Mouse (Mus musculus) kidney, adult 8-10 months (tissue): Measurements from ENCODE around the gene Cer1.

Source experiments
- DNase-seq, 2 experiments: peaks; one replicate each; pipeline ENCODE4 v3.0.0; 2022

The Cer1 gene

DNA sequence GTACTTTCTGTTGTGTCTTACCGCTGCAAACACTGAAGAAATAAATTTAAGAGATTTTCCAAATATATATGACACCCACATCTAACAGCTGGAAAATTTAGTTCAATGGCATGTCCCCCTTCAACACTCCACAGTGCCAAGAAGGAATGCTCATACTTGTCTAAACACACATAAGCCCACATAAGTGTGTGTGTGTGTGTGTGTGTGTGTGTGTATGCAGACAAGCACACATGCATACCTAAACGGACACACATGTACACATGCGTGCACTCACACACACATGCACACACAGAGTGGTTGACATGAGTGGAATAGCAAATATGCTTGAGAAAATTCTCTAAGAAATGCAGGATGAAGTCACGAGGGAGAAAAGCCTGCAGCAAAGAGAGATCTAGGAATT, 12.4 kb downstream of the Cer1 start:
- DNase-seq: no peak

DNA sequence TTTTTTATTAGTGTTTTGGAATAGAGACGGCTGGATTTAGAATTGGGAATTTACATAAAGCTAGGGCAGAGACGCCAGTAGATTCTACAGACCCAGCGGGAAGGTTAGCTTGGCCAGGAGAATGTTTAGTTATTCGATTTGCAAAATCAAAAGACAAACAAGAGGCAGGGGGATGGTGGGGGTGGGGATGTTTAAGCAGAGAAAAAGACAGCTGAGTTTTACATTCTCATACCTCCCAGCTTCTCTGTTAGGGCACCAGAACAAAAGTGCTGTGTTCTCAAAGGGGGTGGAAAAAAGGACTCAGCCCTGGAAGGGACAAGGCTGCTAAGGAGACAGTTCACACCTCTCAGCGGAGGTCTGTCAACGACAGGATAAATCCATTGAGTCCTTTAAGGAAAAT, 12.8 kb downstream of the Cer1 start:
- DNase-seq: no peak

DNA sequence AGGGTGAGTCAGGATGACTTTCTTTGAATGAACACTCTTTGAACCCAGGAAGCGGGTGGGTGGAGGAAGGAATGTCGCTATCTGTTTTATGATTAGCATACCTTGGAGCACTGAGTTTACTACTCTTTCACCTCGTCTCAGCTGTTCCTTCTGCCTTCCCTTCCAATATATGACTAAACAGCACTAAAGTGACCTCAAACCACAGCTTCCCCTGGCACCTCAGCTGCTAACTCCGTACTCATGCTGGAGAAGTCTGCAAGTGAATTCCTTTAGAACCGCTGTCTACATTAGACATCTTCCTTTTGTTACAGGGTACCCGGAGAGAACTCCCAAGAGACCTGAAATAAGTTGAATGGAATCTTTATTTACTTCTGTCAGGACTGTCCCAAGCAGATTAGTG, 14.0 kb downstream of the Cer1 start:
- no peak for DNase-seq

DNA sequence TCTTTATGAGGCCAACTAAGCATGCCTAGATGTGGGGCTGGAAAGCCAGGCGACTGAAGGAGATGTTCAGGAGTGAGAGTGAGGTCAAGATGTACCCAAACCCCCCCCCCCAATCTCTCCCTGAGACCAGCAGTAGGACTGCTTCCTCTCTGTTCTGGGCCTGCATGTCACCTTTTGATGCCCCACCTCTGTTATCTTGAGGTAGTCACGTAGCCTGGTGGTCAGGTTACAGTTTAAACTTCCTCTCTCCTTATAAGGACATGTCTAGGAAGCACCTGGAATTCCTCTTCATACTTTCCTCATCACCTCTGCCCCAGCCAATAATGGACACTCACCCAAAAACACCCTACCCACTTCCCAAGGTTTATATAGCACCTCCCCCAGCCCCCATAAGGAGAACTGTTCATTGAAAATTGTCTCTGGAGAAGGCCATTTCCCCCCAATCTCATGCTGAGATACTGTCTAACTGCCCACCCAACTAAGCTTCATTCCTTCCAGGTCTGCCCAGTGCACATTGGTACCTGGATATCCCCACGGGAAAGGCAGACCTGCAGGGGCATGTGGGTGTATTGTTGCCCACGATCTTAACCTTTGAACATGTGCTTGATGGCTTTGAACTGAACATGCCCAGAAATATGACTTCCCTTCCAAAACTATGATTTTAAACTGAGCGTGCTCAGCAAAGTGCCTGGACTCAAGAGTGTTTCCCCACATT, 17.1 kb downstream of the Cer1 start:
- no peak for DNase-seq

DNA sequence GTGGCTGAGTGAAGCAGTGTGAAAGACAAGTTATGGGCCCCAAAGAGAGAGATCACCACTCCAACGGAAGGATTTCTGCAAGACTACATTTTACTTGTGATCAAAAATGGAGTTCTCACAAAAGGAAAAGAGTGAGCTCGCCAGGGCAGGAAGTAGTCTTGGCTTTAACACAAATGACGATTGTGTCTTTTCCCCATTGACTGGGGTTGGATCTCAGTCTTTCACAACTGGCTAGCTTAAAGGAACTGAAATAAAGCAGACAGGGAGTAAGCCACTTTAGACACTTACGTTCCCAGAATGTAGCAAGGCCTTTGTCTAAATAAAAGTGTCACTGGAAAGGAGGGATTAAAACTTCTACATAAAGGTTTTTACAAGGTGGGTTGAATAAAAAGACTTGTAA, 17.8 kb downstream of the Cer1 start:
- DNase-seq: no peak

DNA sequence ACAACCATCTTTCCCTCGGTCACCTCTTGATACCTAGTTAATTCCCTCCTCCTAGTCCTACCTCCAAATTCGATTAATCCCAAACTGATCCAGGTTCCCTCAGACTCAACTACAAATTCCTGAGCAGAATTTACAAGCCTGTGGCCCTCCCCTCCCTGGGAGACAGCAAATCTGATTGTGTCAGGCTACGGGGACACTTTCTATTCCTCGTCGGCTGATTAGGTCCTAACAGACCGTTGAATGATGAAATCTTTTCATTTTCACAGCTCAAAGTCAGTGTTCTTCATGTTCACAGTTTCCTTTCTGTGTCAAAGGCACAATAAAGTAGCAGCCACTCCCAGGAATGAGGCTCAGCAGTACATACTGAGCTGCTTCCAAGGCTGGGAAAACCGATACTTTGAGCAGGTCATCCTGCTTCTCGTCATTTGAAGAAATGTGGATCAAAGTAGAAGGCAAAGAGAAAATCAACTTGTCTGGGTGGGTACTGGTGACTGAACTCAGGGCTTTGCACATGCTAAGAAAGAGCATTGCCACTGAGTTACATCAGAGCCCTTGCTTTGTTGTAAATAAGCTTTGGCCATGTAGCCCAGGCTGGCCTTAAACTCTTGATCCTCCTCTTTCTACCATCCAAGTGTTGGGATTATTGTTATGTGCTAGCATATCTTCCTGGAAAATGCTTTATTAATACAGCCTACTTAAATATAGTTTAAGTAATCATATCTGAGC, 19.8 kb downstream of the Cer1 start:
- DNase-seq: no peak

DNA sequence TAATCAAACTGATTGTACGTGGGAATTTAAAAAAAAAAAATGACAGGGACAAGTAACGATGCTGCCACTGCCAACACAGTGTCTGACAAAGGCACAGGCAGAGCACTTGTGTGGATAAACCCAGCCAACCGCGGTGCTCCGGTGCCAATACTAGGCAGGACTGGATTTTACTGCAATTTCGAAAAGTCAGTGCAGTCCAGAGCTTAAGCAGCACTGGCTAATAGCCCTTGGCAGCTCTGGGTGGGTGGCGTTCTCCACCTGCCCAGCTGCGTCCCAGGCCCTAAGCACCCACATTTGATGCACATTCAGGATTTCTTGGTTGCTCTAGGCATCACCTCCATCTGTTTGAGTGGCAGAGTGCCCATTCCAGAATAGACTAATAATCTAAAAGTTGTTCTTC, 21.6 kb downstream of the Cer1 start:
- DNase-seq: no peak

DNA sequence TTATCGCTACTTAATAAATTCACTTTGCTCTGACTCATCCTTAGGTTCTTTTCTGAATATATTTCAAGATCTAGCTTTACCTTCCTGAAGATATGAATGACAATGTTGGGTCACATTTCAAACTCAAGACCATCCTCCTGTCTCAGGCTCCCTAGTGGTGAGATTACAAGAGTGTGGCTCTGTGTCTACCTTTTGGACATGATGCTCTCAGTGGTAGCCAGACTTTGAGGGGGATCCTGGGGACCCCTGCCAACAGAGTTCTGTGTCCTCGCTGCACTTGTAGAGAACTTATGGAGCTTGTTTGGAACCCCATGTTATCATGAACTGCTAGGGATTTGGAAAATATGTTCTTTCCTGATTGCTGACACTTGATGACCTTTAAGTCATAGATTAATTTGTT, 23.5 kb downstream of the Cer1 start:
- no peak for DNase-seq

DNA sequence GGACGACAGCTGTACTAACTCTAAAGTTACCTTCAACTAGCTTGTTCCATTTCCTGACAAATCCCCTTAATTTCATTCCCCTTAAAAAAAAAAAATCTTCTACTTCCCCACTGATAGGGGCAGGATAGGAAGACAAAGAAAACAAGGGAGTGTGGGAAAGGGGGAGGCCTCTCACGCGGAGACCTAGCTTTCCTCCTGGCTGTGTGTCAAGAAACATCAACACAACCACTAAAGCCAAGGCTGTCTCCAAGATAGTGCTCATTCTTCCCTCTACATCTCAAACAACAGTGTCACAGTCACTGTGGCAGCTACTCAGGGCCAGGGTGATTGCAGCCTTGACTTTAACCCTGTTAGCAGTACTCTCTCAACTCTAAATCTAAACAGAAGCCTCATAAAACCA, 24.4 kb downstream of the Cer1 start:
- DNase-seq: no peak

DNA sequence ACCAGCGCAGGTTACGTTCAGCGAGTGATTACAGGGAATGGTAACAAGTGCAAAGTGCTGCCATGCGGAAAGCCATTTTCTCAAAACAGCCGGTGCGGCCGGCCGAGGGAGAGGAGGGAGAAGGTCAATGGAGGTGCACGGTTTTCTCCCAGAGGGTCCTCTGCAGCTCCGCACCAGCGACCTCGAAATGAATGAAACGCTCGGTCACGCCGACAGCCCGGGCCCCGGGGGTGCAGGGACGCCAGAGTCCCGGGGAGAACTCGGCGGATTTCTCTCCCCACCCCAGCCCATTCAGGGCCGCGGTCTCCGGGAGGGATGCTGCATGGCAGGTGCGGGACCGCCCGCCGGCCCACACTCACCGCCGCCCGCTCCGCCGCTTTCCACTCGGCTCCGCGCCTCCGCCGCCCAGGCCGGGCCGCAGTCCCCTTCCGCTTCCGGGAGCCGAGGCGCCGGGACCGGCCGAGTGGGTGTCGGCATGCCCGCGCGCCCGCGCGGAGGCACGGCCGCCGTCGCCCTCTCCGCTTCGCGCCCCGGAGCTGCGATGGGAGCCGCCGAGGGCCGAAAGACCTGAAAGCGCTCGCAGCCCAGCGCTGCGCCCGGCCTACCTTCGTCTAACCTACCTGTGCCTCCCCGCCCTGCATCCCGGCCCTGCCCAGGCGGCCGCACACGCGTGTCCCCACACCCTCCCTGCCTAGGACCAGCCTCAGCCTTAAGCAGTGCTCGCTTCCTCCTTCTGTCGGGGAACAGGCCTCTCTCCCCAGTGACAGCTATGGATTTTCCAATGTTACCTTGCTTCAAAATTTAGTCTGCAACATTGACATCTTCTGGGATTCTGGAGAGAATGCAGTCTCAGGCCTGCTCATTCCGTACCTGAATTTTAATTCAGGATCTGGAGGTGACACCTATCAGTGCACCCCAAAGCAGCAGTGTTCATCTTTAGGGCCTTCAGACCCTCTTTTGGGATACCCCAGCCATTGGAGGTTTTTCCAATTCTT, 25.5 kb downstream of the Cer1 start, which contains the start of gene Zdhhc21:
TSS of gene Zdhhc21 (minus strand) at position 828 of the 995 bp plus-strand sequence.
- peak; percentile 76 to 80 for DNase-seq

DNA sequence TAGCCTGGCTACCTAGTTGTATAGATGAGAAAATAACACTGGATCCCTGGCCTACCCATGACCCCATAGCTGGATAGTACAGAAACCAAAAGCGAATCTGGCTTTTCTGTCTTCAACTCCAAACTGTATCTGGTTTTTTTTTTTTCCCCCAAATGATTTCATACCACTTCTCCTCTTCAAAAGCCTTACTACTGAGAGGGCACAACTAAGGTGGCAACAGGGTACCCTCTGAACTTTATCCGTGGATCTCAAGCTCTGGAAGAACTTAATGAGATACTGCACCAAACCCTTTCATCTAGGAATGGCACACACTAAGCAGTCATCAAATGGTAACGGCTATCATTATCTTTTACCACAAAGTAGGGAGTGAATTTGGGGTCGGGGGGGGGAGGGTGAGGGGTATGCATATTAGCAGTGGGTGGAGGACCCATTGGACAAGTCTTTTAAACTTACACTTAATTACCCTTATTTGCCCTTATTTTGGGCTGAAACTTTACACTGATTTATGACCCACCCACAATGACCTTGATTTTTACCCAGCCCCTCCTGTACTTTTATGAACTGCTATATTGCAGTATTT, 26.4 kb downstream of the Cer1 start:
- DNase-seq: no peak

DNA sequence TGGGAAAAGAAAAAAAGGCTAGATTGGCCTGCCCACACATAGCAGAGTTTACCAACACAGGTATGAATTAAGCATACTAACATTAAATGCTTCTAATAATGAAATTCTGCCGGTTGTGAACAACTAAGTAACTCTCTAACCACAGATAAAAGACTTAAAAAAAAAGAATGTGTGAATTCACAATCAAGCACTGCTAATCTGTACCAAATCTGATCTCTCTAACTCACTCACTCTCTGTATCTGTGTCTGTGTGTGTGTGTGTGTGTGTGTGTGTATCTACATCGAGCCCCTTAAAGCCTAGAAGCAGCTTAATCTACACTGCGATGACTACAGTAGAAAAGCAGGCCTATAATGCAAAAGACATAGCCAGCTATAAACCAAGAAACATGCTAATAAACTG, 28.0 kb downstream of the Cer1 start:
- DNase-seq: no peak

DNA sequence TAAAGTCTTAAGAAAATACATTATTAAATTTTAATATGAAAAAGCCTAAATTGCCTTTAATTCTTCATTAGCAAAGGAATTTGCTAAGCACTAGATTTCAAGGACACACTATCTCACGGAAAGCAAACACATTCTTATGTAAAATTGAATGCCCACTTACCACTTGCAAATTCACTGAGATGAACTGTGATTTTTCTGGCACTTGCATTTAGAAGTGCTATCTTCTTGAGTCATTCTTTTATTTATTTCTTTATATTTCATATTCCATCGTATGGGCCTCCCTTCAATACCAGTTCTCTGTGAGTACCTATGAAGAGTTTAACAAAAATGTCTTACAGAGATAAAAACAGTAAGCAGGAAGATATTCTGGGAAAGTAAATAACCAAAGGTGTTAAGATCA, 31.1 kb downstream of the Cer1 start:
- no peak for DNase-seq

DNA sequence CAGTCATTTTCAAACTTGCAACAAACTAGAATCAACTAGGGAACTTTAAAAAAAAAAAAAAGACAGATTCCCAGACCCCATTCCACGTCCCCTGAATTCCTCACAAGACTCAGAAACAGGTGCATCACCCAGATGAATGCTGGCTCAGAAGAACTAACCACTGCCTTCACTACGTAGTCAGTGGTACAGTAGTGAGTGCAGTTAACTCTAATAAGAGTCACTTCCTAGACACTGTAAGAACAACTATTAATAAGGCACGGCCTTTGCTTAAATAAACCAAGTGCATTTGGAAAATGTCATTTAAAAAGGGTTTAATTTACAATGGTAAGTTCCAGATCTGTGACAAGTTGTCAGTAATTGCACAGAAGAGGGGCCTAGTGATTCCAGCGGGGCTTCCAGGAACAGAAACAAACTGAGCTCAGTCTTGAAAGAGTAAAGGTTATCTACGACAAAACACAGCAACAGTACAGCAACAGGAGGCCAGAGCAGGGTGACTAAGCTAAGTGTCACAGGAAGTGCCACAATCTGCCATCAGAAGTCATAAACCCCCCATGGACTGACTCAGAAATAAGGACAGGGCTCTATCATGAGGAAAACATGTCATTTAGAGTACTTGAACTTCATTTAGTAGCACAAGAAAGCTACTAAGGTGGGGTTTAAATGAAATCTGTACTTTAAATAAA, 36.3 kb downstream of the Cer1 start:
- no peak for DNase-seq

DNA sequence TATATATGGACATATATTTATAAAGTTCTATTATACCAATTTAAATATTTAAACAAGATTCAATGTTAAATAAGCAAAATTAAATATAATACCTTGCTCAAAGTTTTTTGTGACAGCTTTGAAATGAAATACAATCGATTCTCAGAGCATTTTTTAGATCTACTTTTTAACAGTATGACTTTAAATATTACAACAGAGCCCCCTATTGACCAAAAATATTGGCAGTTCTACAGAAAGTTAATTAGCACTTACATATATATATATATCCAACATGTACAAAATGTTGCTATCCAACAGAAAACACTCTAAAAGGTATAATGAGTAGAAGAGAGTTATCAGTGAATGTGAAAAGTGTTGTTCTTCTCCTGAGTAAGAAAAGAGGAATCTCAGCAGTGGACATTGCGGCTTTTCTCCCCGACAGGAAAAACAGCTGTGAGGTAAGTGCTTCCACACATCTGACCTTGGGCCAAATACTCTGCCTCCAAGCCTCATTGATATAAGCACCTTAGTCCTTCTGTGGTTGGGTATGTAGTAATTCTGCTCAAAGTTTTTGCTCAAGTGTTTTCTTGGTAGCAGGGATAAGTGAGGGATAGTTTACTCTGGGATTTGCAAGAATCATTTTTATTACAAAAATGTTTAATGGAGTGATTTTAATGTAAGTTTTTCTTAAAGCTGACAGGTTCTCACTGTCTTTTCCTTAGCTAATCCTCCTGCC, 47.3 kb downstream of the Cer1 start:
- DNase-seq: no peak
